Mouse (Mus musculus): ENCODE measurements around the gene Elof1. TPM values are rescaled to one million over a fixed set of nuclear protein-coding genes. Genes with fewer than 3 reads are reported as not detected.

Gene Elof1
- total RNA-seq (2023): 34.3 and 40.5 TPM in 2 replicates

GRCm38 (mm10) chr9:22116740-22117426 lies at the start of gene Elof1:
TSS of gene Elof1 (minus strand) at chr9:22117172.

GRCm38 (mm10) chr9:22156497-22157245 lies 39.7 kb upstream of the Elof1 start, which contains the start of gene Pigyl:
TSS of gene Pigyl (plus strand) at chr9:22156846.

GRCm38 (mm10) chr9:22135644-22136390 lies 18.8 kb upstream of the Elof1 start, which contains the start of gene Acp5:
TSS of gene Acp5 (minus strand) at chr9:22135711.

GRCm38 (mm10) chr9:22098993-22099696 lies 17.8 kb downstream of the Elof1 start, which contains the start of gene Cnn1:
TSS of gene Cnn1 (plus strand) at chr9:22099216.

GRCm38 (mm10) chr9:22085022-22085834 lies 31.7 kb downstream of the Elof1 start, which contains the start of gene Ecsit:
TSS of gene Ecsit (minus strand) at chr9:22085438.

GRCm38 (mm10) chr9:22070791-22071573 lies 46.0 kb downstream of the Elof1 start, which contains the start of the genes Gm49318 and Zfp653:
TSS of gene Gm49318 (minus strand) at chr9:22071259.
TSS of gene Zfp653 (minus strand) at chr9:22071376.

Other genes with a start within 250 kb of the Elof1 start
- 166 and 181 TPM in 2 replicates for gene Rab3d, start 199.0 kb downstream of the Elof1 start, total RNA-seq (2023)
- 0.95 TPM in 2 replicates for gene Ccdc159, start 189.7 kb downstream of the Elof1 start, total RNA-seq (2023)
- gene Tmem205, start 189.6 kb downstream of the Elof1 start, total RNA-seq (2023): 16.4 and 21.5 TPM in 2 replicates
- 0.85 and 1.7 TPM in 2 replicates for gene Plppr2, start 180.1 kb downstream of the Elof1 start, total RNA-seq (2023)
- 2.9 and 3.6 TPM in 2 replicates for gene Swsap1, start 161.4 kb downstream of the Elof1 start, total RNA-seq (2023)
- gene Epor, start 153.7 kb downstream of the Elof1 start, total RNA-seq (2023): 1.1 and 1.4 TPM in 2 replicates
- 0.19 TPM in 1 of 2 replicates, not detected in the other for gene Rgl3, start 127.7 kb downstream of the Elof1 start, total RNA-seq (2023)
- gene Ccdc151, start 114.5 kb downstream of the Elof1 start, total RNA-seq (2023): not detected in 2 replicates
- 46.3 and 55.6 TPM in 2 replicates for gene Prkcsh, start 114.4 kb downstream of the Elof1 start, total RNA-seq (2023)
- gene Elavl3, start 65.1 kb downstream of the Elof1 start, total RNA-seq (2023): not detected in 2 replicates
- gene Gm49318, start 45.9 kb downstream of the Elof1 start, total RNA-seq (2023): not detected in 2 replicates
- 6.9 and 11.7 TPM in 2 replicates for gene Zfp653, start 45.8 kb downstream of the Elof1 start, total RNA-seq (2023)
- 5.1 and 5.8 TPM in 2 replicates for gene Ecsit, start 31.7 kb downstream of the Elof1 start, total RNA-seq (2023)
- not detected in 2 replicates for gene Cnn1, start 18.0 kb downstream of the Elof1 start, total RNA-seq (2023)
- 15.8 and 15.9 TPM in 2 replicates for gene Acp5, start 18.5 kb upstream of the Elof1 start, total RNA-seq (2023)
- gene Pigyl, start 39.7 kb upstream of the Elof1 start, total RNA-seq (2023): 17.4 and 23.4 TPM in 2 replicates
- gene Zfp872, start 70.9 kb upstream of the Elof1 start, total RNA-seq (2023): not detected in 2 replicates
- 10.9 and 12.6 TPM in 2 replicates for gene Zfp809, start 108.5 kb upstream of the Elof1 start, total RNA-seq (2023)
- gene Zfp599, start 142.7 kb upstream of the Elof1 start, total RNA-seq (2023): 0.11 and 0.54 TPM in 2 replicates
- 5.3 and 6.6 TPM in 2 replicates for gene Zfp810, start 190.5 kb upstream of the Elof1 start, total RNA-seq (2023)

All from neutrophil, adult 65 days (primary cell).